Mouse (Mus musculus) myocyte (in vitro differentiated cells): ENCODE measurements around the gene Efcab11. TPM values are rescaled to one million over a fixed set of nuclear protein-coding genes. Genes with fewer than 3 reads are reported as not detected.

ENCODE experiments used
- H3K27me3 ChIP-seq: one replicate; pipeline ENCODE4 v1.6.1; 2011; ENCODE audit not compliant: control insufficient read depth, insufficient read depth, insufficient read length
- H3K36me3 ChIP-seq: one replicate; pipeline ENCODE4 v1.6.1; 2011; ENCODE audit not compliant: control insufficient read depth, insufficient read depth
- H3K4me2 ChIP-seq: one replicate; pipeline ENCODE4 v1.6.1; 2011; ENCODE audit warnings: low read depth, control low read depth
- H3K4me3 ChIP-seq: one replicate; pipeline ENCODE4 v1.5.1; 2011; ENCODE audit warnings: mild to moderate bottlenecking, control low read depth, moderate library complexity
- H3K79me2 ChIP-seq: one replicate; pipeline ENCODE4 v1.6.1; 2011; ENCODE audit not compliant: control insufficient read depth, insufficient read depth
- H3ac ChIP-seq: one replicate; pipeline ENCODE4 v1.6.1; 2011; ENCODE audit not compliant: control insufficient read depth, insufficient read length
- CEBPB ChIP-seq: IDR thresholded peaks from 2 replicates; pipeline ENCODE4 v1.6.1; 2011; ENCODE audit warnings: mild to moderate bottlenecking, moderate library complexity; ENCODE audit not compliant: poor library complexity, insufficient read depth, severe bottlenecking
- E2F4 ChIP-seq: IDR thresholded peaks from one replicate; pipeline ENCODE4 v1.6.1; 2011; ENCODE audit warnings: mild to moderate bottlenecking, control low read depth, moderate library complexity; ENCODE audit not compliant: insufficient read depth
- MAX ChIP-seq: IDR thresholded peaks from one replicate; pipeline ENCODE4 v1.6.1; 2011; ENCODE audit warnings: low read depth, mild to moderate bottlenecking, control low read depth
- MYOD1 ChIP-seq, 3 experiments: IDR thresholded peaks; one replicate each; pipeline ENCODE4 v1.6.1; 2011; ENCODE audit warnings: control low read depth in 2 of 3, low read depth in 2 of 3, mild to moderate bottlenecking in 2 of 3, moderate library complexity in 1 of 3; ENCODE audit not compliant: insufficient read length in 2 of 3, control insufficient read depth in 1 of 3
- MYOG ChIP-seq, 3 experiments: IDR thresholded peaks; one replicate each; pipeline ENCODE4 v1.6.1; 2011; ENCODE audit warnings: control low read depth in 2 of 3, low read depth in 2 of 3, mild to moderate bottlenecking in 2 of 3; ENCODE audit not compliant: insufficient read length in 2 of 3, control insufficient read depth in 1 of 3, insufficient read depth in 1 of 3
- POLR2A ChIP-seq: IDR thresholded peaks from one replicate; pipeline ENCODE4 v1.6.1; 2011; ENCODE audit warnings: low read depth, mild to moderate bottlenecking, control low read depth, moderate library complexity; ENCODE audit not compliant: insufficient read length
- POLR2AphosphoS2 ChIP-seq: IDR thresholded peaks from one replicate; pipeline ENCODE4 v1.6.1; 2011; ENCODE audit warnings: low read depth, control low read depth; ENCODE audit not compliant: insufficient read length
- REST ChIP-seq: IDR thresholded peaks from one replicate; pipeline ENCODE4 v1.6.1; 2011; ENCODE audit warnings: mild to moderate bottlenecking, control low read depth, moderate library complexity; ENCODE audit not compliant: insufficient read depth, insufficient read length
- SRF ChIP-seq: IDR thresholded peaks from one replicate; pipeline ENCODE4 v1.6.1; 2011; ENCODE audit warnings: low read depth; ENCODE audit not compliant: control insufficient read depth, insufficient read length
- TCF12 ChIP-seq: IDR thresholded peaks from one replicate; pipeline ENCODE4 v1.6.1; 2011; ENCODE audit warnings: mild to moderate bottlenecking, control low read depth; ENCODE audit not compliant: poor library complexity, insufficient read depth, severe bottlenecking
- TCF3 ChIP-seq: IDR thresholded peaks from one replicate; pipeline ENCODE4 v1.6.1; 2011; ENCODE audit warnings: low read depth, control low read depth; ENCODE audit not compliant: insufficient read length
- USF1 ChIP-seq: IDR thresholded peaks from one replicate; pipeline ENCODE4 v1.6.1; 2011; ENCODE audit warnings: low read depth, mild to moderate bottlenecking, control low read depth, moderate library complexity
- polyA plus RNA-seq: library from polyadenylated mRNA; unstranded; fragments of >200 nt; fragmentation: generic; extraction: Trizol; gene quantifications from one replicate; pipeline ENCODE4 v1.2.1, GENCODE M21; 2012; ENCODE audit warnings: missing spikeins

The Efcab11 gene
- polyA plus RNA-seq, 1 experiment: 3.5 TPM

DNA sequence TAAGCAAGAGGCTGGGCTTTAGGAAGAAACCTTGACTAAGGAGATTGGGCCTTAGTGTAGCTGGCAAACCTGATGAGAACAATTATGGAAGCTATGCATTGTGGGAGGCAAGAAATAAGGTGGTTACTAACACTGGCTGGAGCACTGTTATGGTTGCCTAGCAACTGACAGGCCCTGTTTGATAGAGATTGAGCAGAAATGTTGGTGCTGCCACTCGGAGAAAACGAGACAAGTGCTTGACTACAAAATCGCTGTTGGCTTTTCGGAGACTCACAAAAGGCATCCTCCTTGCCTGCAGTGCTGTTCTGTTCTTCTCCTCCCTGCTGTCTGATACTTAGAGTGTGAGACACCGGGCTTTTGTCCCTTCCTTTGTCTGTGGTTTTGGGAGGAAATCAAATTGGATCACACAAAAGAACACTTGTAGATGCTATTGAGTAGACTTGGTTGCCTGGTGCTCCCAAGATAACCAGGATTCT is 38.9 kb upstream of the Efcab11 start:
- Histone ChIP-seq H3ac (no peak overlapping the region), H3K27me3 (no peaks in the 10 kb centered on the region), H3K79me2 (no peaks in the 10 kb centered on the region), H3K4me2 (no peak overlapping the region), H3K4me3 (no peak overlapping the region), H3K36me3 (no peaks in the 10 kb centered on the region)
- TF ChIP-seq SRF (no peak), TCF12 (no peak), CEBPB (no peak), POLR2A (no peak), MYOG (IDR thresholded peaks at IDR 0.05; ENCODE audit: control insufficient read depth in 1 of 3, insufficient read depth in 1 of 3, insufficient read length in 2 of 3, low read depth in 2 of 3) (no peak), E2F4 (no peak)

- Histone ChIP-seq H3K4me3 (no peak overlapping the region), H3K27me3 (no peaks in the 10 kb centered on the region), H3K36me3 (peaks cover 6% of the 10 kb centered on the region), H3K79me2 (no peaks in the 10 kb centered on the region), H3K4me2 (no peak overlapping the region), H3ac (no peak overlapping the region)
- TF ChIP-seq SRF (no peak), MYOG (IDR thresholded peaks at IDR 0.05; ENCODE audit: control insufficient read depth in 1 of 3, insufficient read depth in 1 of 3, insufficient read length in 2 of 3, low read depth in 2 of 3) (no peak), MAX (no peak), POLR2AphosphoS2 (no peak), MYOD1 (IDR thresholded peaks at IDR 0.05; ENCODE audit: control insufficient read depth in 1 of 3, insufficient read length in 2 of 3, low read depth in 2 of 3) (no peak), USF1 (no peak), CEBPB (no peak), TCF3 (no peak), REST (no peak), POLR2A (no peak), E2F4 (no peak), TCF12 (no peak)
These were observed 36.8 kb upstream of the Efcab11 start for GRCm38 (mm10) chr12:99921045-99921444.

DNA sequence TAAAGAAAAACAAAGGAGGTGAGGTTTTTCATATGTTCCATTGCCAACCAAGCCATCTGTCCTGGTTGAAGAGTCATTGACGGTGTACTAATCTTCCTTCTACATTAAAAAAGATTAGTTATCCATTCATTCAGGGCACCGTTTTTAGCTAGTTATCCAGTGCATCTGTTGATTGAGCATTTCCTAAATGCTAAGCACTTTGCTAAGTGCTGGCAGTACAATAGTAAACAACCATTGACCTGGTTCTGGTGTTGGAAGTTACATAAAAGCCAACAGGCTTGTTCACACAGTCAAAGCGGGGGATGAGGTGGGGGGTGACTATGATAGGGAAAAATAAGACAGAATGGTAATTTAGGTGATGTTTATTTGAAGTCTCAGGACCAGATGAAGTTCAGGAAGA is 35.4 kb upstream of the Efcab11 start:
- Histone ChIP-seq H3ac (no peak overlapping the region), H3K4me3 (no peak overlapping the region), H3K79me2 (no peaks in the 10 kb centered on the region), H3K36me3 (peaks cover 6% of the 10 kb centered on the region), H3K27me3 (no peaks in the 10 kb centered on the region), H3K4me2 (no peak overlapping the region)
- no peak for TF ChIP-seq SRF
- no peak for TF ChIP-seq USF1
- no peak for TF ChIP-seq MYOD1 (IDR thresholded peaks at IDR 0.05; ENCODE audit: control insufficient read depth in 1 of 3, insufficient read length in 2 of 3, low read depth in 2 of 3)
- no peak for TF ChIP-seq CEBPB

- no peak overlapping the region for H3K4me3 ChIP-seq
- H3K4me2 ChIP-seq: no peak overlapping the region
- H3K36me3 ChIP-seq: peaks cover 6% of the 10 kb centered on the region
These were observed 33.7 kb upstream of the Efcab11 start for GRCm38 (mm10) chr12:99917800-99918427.

GRCm38 (mm10) chr12:99911466-99911865 is 27.2 kb upstream of the Efcab11 start:
- Histone ChIP-seq H3K27me3 (no peaks in the 10 kb centered on the region), H3K36me3 (peaks cover 18% of the 10 kb centered on the region), H3K79me2 (no peaks in the 10 kb centered on the region), H3K4me3 (no peak overlapping the region), H3ac (no peak overlapping the region), H3K4me2 (no peak overlapping the region)
- no peak for TF ChIP-seq MAX
- TF ChIP-seq MYOG (IDR thresholded peaks at IDR 0.05; ENCODE audit: control insufficient read depth in 1 of 3, insufficient read depth in 1 of 3, insufficient read length in 2 of 3, low read depth in 2 of 3): no peak
- no peak for TF ChIP-seq E2F4
- no peak for TF ChIP-seq POLR2AphosphoS2
- TF ChIP-seq TCF12: no peak
- TF ChIP-seq USF1: no peak
- no peak for TF ChIP-seq REST

More at GRCm38 (mm10) chr12:99917800-99918427, 33.7 kb upstream of the Efcab11 start:
- Histone ChIP-seq H3K27me3 (no peaks in the 10 kb centered on the region), H3K79me2 (no peaks in the 10 kb centered on the region), H3ac (no peak overlapping the region)
- no peak for TF ChIP-seq E2F4
- TF ChIP-seq USF1: no peak
- no peak for TF ChIP-seq POLR2AphosphoS2
- TF ChIP-seq MAX: no peak
- no peak for TF ChIP-seq TCF12
- no peak for TF ChIP-seq CEBPB
- no peak for TF ChIP-seq REST

DNA sequence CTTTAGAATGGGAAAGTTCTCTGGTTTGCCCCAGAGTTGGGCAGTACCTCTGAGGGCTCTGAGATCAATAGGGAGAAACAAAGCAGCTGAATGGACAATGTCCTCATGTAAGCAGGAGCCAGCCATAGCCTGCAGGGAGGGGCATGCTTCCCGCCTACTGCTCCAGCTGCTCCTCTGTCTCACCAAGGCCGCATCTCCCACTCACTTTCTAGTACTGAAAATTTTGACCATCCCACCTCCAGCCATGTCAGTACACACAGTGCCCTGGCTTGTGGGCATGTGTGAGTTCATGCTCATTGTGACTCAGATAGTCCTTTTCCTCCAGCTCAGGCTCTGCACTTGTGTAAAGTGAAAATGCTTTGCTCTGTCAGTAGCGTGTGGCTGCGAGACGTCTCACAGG is 20.3 kb upstream of the Efcab11 start:
- Histone ChIP-seq H3K27me3 (no peaks in the 10 kb centered on the region), H3K36me3 (peaks cover 25% of the 10 kb centered on the region), H3K79me2 (no peaks in the 10 kb centered on the region), H3K4me2 (no peak overlapping the region), H3K4me3 (no peak overlapping the region), H3ac (no peak overlapping the region)
- TF ChIP-seq SRF: no peak
- TF ChIP-seq USF1: no peak
- no peak for TF ChIP-seq POLR2AphosphoS2
- peak in 1 of 3 experiments; percentile 20 for TF ChIP-seq MYOD1 (IDR thresholded peaks at IDR 0.05; ENCODE audit: control insufficient read depth in 1 of 3, insufficient read length in 2 of 3, low read depth in 2 of 3)
